Mouse (Mus musculus) C2C12 (cell line): ENCODE measurements at regions not wholly inside any gene's neighbourhood (a gene's known extent, or its start where the extent isn't known, plus 50 kb on each side); places are given as distances from the start of the nearest gene placed in this dataset.

ENCODE experiments used
- H3K27me3 ChIP-seq: one replicate; pipeline ENCODE4 v1.6.1; 2011; ENCODE audit not compliant: control insufficient read depth, insufficient read depth, insufficient read length
- H3K36me3 ChIP-seq: one replicate; pipeline ENCODE4 v1.6.1; 2011; ENCODE audit not compliant: control insufficient read depth, insufficient read depth
- H3K4me3 ChIP-seq: one replicate; pipeline ENCODE4 v1.5.1; 2011; ENCODE audit warnings: mild to moderate bottlenecking, control low read depth; ENCODE audit not compliant: poor library complexity, insufficient read depth, severe bottlenecking
- H3K79me2 ChIP-seq: one replicate; pipeline ENCODE4 v1.6.1; 2011; ENCODE audit not compliant: control insufficient read depth, insufficient read depth
- H3K79me3 ChIP-seq: one replicate; pipeline ENCODE4 v1.6.1; 2011; ENCODE audit warnings: low read depth, control low read depth
- H3ac ChIP-seq: one replicate; pipeline ENCODE3; 2011; ENCODE audit warnings: low read depth; ENCODE audit not compliant: control insufficient read depth, insufficient read length
- CEBPB ChIP-seq: IDR thresholded peaks from one replicate; pipeline ENCODE4 v1.6.1; 2011; ENCODE audit warnings: low read depth, mild to moderate bottlenecking, control low read depth, moderate library complexity
- CTCF ChIP-seq: IDR thresholded peaks from one replicate; pipeline ENCODE4 v1.5.1; 2011; ENCODE audit not compliant: control insufficient read depth, insufficient read depth, insufficient read length
- FOSL1 ChIP-seq: IDR thresholded peaks from one replicate; pipeline ENCODE4 v1.8.0; 2011; ENCODE audit warnings: mild to moderate bottlenecking, low read length; ENCODE audit not compliant: poor library complexity, insufficient read depth, severe bottlenecking
- MAX ChIP-seq: IDR thresholded peaks from one replicate; pipeline ENCODE4 v1.6.1; 2011; ENCODE audit warnings: mild to moderate bottlenecking, control low read depth
- MYOD1 ChIP-seq: IDR thresholded peaks from one replicate; pipeline ENCODE4 v1.6.1; 2011; ENCODE audit warnings: low read depth; ENCODE audit not compliant: control insufficient read depth, insufficient read length
- MYOG ChIP-seq: IDR thresholded peaks from one replicate; pipeline ENCODE4 v1.6.1; 2011; ENCODE audit not compliant: control insufficient read depth, insufficient read length; ENCODE audit errors: extremely low read depth
- USF1 ChIP-seq: IDR thresholded peaks from one replicate; pipeline ENCODE4 v1.6.1; 2011; ENCODE audit warnings: low read depth, mild to moderate bottlenecking, control low read depth, moderate library complexity

DNA sequence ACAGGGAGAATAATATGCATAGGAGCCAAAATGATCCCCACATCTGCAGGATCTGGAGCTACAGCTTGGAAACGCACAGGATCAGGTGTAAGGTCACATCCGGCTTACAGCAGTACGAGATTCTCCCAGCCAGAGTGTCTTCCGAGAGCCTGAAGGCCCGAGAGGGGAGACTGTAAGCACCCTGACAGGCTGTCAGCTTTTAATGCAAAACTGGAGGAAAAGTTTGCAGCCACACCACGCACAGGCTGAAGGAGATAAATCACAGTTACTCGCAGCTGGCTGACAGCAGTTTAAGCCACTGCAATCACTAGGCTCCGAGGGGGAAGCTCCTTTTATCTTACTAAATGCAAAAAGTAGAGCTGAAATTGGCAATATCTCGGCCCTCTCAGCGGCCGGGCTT, 149.1 kb downstream of the Cyld start:
- Histone ChIP-seq H3K79me2 (no peaks in the 10 kb centered on the region), H3K27me3 (no peaks in the 10 kb centered on the region), H3K36me3 (no peaks in the 10 kb centered on the region), H3ac (no peak overlapping the region), H3K4me3 (no peak overlapping the region), H3K79me3 (no peaks in the 10 kb centered on the region)
- TF ChIP-seq MYOG (no peak), MYOD1 (no peak), CEBPB (no peak)

DNA sequence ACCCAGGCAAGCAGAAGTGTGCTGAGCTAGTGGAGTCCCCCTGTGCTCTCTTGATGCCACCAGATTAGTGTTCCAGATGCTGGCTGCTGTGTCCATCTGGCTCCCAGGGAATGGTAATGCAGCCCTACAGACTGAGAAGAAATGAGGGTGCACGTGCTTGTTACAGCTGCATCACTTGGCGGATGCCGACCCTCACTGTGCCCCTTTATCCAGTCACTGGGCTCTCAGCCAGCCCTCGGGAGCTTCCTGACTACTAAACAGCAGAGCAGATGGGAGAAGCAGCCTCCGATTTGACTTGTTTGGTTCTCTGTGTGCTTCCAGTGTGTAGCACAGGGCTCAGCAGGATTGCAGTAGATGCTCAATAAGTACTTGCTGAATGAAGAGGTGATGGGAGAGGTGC, 147.5 kb downstream of the Cyld start:
- Histone ChIP-seq H3ac (no peak overlapping the region), H3K79me2 (no peaks in the 10 kb centered on the region), H3K79me3 (no peaks in the 10 kb centered on the region), H3K4me3 (no peak overlapping the region), H3K27me3 (no peaks in the 10 kb centered on the region), H3K36me3 (no peaks in the 10 kb centered on the region)
- no peak for TF ChIP-seq USF1
- TF ChIP-seq MAX = no peak
- TF ChIP-seq CTCF = no peak
- TF ChIP-seq CEBPB = no peak

DNA sequence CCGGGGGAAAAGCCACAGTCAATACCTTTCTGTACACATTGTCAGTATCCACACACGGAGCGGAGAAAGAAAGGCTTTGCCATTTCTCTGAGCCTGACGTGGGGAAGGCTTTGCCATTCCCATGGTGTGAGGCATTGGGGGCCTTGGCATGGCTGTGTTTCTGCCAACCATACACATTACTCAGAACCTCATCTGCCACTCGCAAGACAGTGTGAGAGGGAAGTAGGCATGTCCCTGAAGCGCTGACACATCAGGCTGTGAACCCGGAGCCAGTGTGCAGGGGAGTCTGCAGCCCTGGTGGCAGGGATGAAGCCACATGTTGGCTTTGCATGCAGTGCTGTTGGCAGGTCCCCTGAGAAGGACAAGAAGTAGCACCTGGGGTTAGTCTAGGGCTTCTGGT, 145.6 kb downstream of the Cyld start:
- no peak overlapping the region for H3ac ChIP-seq
- no peak for TF ChIP-seq CTCF
- no peak for TF ChIP-seq MAX
- no peak for TF ChIP-seq FOSL1
- no peak for TF ChIP-seq MYOG
- no peak for TF ChIP-seq USF1
- TF ChIP-seq CEBPB = no peak
- TF ChIP-seq MYOD1 = no peak
- H3K27me3 ChIP-seq = no peaks in the 10 kb centered on the region

DNA sequence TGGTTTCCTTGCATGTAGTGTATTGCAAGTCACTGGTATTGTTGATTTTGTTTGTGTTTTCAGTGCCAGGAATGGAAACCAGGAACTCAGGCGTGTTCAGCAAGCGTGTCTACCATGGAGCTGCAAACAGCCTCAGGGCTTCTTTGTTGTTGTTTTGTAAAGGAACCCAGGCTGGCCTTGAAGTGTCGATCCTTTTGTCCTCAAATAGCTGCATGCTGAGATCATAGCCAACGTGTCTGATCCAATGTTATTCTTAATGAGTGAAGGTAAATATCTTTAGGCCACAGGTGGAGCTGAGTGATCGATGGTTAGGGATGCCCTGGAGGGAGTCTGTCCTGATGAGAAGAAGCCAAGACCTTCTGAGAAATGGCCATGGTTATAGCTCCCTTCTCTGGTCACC, 143.3 kb downstream of the Cyld start:
- TF ChIP-seq CEBPB (no peak), MYOD1 (no peak), USF1 (no peak), MAX (no peak), MYOG (no peak), CTCF (no peak), FOSL1 (no peak)
- Histone ChIP-seq H3K79me2 (no peaks in the 10 kb centered on the region), H3ac (no peak overlapping the region), H3K79me3 (no peaks in the 10 kb centered on the region), H3K36me3 (no peaks in the 10 kb centered on the region), H3K27me3 (no peaks in the 10 kb centered on the region), H3K4me3 (no peak overlapping the region)

More for the DNA sequence above, 145.6 kb downstream of the Cyld start:
- H3K36me3 ChIP-seq = no peaks in the 10 kb centered on the region
- H3K79me2 ChIP-seq = no peaks in the 10 kb centered on the region
- no peak overlapping the region for H3K4me3 ChIP-seq
- H3K79me3 ChIP-seq = no peaks in the 10 kb centered on the region

DNA sequence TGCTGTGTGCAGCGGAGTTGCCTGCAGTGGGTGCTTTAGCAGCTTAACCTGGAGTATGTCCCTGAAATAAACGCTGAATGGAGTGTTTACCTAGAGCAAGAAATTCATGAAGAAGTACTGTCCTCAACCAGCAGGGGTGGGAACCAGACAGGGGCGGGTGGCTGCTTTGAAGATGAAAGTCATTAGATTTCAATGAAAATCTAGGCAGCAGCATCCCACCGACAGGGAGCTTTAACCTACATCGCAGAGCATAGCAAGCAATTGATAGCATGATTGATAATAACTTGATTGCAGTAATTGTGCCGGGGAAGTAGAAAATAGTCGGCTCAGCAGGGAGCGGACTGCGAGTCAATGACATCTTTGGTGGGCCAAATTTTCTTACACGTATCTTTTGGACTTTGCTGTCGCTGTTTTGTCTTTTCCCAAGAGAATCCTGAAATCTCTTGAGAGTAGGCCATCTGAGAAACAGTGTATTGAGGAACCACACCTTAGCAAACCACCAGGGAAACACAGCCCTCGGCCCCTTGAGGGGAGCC, 139.0 kb downstream of the Cyld start:
- Histone ChIP-seq H3K27me3 (no peaks in the 10 kb centered on the region), H3K79me2 (no peaks in the 10 kb centered on the region), H3ac (no peak overlapping the region), H3K4me3 (no peak overlapping the region), H3K79me3 (no peaks in the 10 kb centered on the region), H3K36me3 (no peaks in the 10 kb centered on the region)
- no peak for TF ChIP-seq FOSL1
- TF ChIP-seq CEBPB = no peak
- no peak for TF ChIP-seq MYOG
- no peak for TF ChIP-seq USF1
- TF ChIP-seq MAX = no peak

DNA sequence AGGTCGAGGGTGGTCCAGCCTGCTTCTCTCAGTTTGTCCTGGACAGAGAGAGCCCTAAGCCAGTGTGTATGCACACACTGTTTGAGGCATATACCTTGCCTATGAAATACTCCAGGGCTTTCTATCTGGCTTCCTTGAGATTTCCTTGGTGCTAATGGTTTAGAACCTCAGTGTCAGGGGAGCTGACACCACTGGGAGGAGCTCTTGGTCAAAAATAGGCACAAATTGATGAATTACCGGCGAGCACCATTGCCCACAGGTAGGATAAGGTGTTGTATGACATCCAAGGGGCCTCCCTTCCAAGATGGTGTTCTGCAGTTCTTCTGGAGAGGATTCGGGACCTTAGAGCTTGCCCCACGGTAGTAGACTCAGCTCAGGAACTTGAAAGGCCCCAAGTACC, 129.0 kb downstream of the Cyld start:
- no peak overlapping the region for H3ac ChIP-seq
- no peak overlapping the region for H3K4me3 ChIP-seq
- H3K27me3 ChIP-seq = no peaks in the 10 kb centered on the region
- H3K79me3 ChIP-seq = no peaks in the 10 kb centered on the region
- no peak for TF ChIP-seq CTCF
- TF ChIP-seq MYOG = no peak
- TF ChIP-seq CEBPB = no peak
- no peak for TF ChIP-seq FOSL1
- no peak for TF ChIP-seq MAX
- TF ChIP-seq USF1 = no peak
- no peaks in the 10 kb centered on the region for H3K36me3 ChIP-seq
- no peaks in the 10 kb centered on the region for H3K79me2 ChIP-seq
